Mouse (Mus musculus) neural tube, embryonic 10.5 days (tissue): Measurements from ENCODE around the gene Phyhipl.

Experiments used
- DNase-seq: peaks from one replicate; pipeline ENCODE4 v3.0.0-alpha.2; 2017; ENCODE audit warnings: low spot score; ENCODE audit errors: extremely low spot score

The Phyhipl gene

GRCm38 (mm10) chr10:70635261-70635660 lies 20.5 kb downstream of the Phyhipl start:
- DNase-seq: no peak

GRCm38 (mm10) chr10:70631142-70631541 lies 24.6 kb downstream of the Phyhipl start:
- DNase-seq: no peak

GRCm38 (mm10) chr10:70623461-70623860 lies 32.3 kb downstream of the Phyhipl start:
- DNase-seq: no peak

GRCm38 (mm10) chr10:70616377-70616776 lies 39.4 kb downstream of the Phyhipl start:
- no peak for DNase-seq

GRCm38 (mm10) chr10:70611633-70612032 lies 44.1 kb downstream of the Phyhipl start:
- no peak for DNase-seq

GRCm38 (mm10) chr10:70599925-70600305 lies 55.9 kb downstream of the Phyhipl start:
- DNase-seq: no peak

- DNase-seq: peak; percentile 83
Observed at GRCm38 (mm10) chr10:70599126-70599924, 56.4 kb downstream of the Phyhipl start.

GRCm38 (mm10) chr10:70598516-70599125 lies 57.1 kb downstream of the Phyhipl start:
- DNase-seq: peak; percentile 80

GRCm38 (mm10) chr10:70598081-70598515 lies 57.7 kb downstream of the Phyhipl start:
- DNase-seq: peak; percentile 74

GRCm38 (mm10) chr10:70594007-70594406 lies 61.8 kb downstream of the Phyhipl start:
- DNase-seq: no peak

GRCm38 (mm10) chr10:70586876-70587405 lies 68.8 kb downstream of the Phyhipl start:
- no peak for DNase-seq

- DNase-seq: no peak
Observed at GRCm38 (mm10) chr10:70584171-70584570, 71.6 kb downstream of the Phyhipl start.

- DNase-seq: no peak
Observed at GRCm38 (mm10) chr10:70581556-70582211, 74.1 kb downstream of the Phyhipl start.

- peak; percentile 64 for DNase-seq
Observed at GRCm38 (mm10) chr10:70563636-70564035, 92.1 kb downstream of the Phyhipl start.

- no peak for DNase-seq
Observed at GRCm38 (mm10) chr10:70552531-70552930, 103.2 kb downstream of the Phyhipl start.

- no peak for DNase-seq
Observed at GRCm38 (mm10) chr10:70542857-70543256, 112.9 kb downstream of the Phyhipl start.

- DNase-seq: no peak
Observed at GRCm38 (mm10) chr10:70540456-70541195, 115.1 kb downstream of the Phyhipl start.

- DNase-seq: no peak
Observed at GRCm38 (mm10) chr10:70539251-70539650, 116.5 kb downstream of the Phyhipl start.

- DNase-seq: no peak
Observed at GRCm38 (mm10) chr10:70537694-70538093, 118.1 kb downstream of the Phyhipl start.

GRCm38 (mm10) chr10:70535401-70535800 lies 120.4 kb downstream of the Phyhipl start:
- no peak for DNase-seq

GRCm38 (mm10) chr10:70534571-70534970 lies 121.2 kb downstream of the Phyhipl start:
- no peak for DNase-seq
